Mouse (Mus musculus) ES-Bruce4 (cell line): ENCODE measurements around the gene Rnf220.

Experiments used
- CTCF ChIP-seq: IDR thresholded peaks from one replicate; pipeline ENCODE4 v1.8.1; 2011; ENCODE audit warnings: low read depth, low read length
- EP300 ChIP-seq: IDR thresholded peaks from 2 replicates; pipeline ENCODE4 v1.6.1; 2011; ENCODE audit warnings: low read depth, low read length; ENCODE audit not compliant: insufficient read depth

GRCm38 (mm10) chr4:117427540-117427939, 69.3 kb downstream of the Rnf220 start:
- no peak for TF ChIP-seq CTCF
- TF ChIP-seq EP300: no peak
